Comparison of ENCODE assay signal across 20 mouse cellular contexts in the genomic region with DNA sequence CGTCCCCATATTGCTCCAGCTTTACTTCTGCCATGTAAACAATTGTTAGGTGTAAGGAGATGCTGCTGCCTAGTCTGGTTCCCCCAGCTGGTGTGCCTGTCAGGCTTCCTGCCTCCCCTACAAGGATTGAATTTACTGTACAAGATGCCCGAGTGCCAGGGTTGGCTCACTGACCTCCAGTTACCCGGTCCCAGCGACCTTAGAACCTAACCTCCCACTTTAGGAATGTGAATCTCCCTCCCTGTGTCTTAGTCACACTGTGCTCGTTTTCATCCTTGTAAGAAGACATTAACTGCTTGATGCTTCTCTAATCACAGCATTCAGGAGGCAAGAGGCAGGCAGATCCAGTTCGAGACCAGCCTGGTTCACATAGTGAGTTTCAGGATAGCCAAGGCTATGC. TPM values are rescaled to one million over a fixed set of nuclear protein-coding genes. Genes with fewer than 3 reads are reported as not detected.
A peak's percentile ranks its signal among the peaks of the same experiment; 100 is the strongest.
DNase-seq lines count a peak whose midpoint lies in the region; ATAC-seq and TF ChIP-seq lines count a peak whose summit lies in the region.
"Had no signal": no experiment of that assay in that cellular context is flagged by ENCODE, and none has a peak within 500 bp of the region (broad histone marks: within the 10 kb centered on the region; RNA-seq: fewer than 3 reads in every experiment).

No protein-coding gene starts in this region.

- peak in 1 of 2 experiments; percentile 17 for DNase-seq in heart, adult 2 months
- no peak for DNase-seq in heart, adult 8-10 months (ENCODE audit: low spot score)
- DNase-seq in Patski (ENCODE audit: low read depth, low spot score): no peak
- peak; percentile 48 for DNase-seq in kidney, adult 18-20 months
- peak; percentile 45 for DNase-seq in kidney, postnatal 10 days
- DNase-seq in spleen, adult 18-20 months: no peak
- DNase-seq in layer of hippocampus, adult 18-20 months (ENCODE audit: low spot score in 2 of 2): no peak
- DNase-seq in gastrocnemius, postnatal 4 days (ENCODE audit: low spot score in 2 of 2): no peak
- DNase-seq: adrenal gland, postnatal 10 days; cerebellum, adult 2 months; lung, postnatal 10 days; thymus, postnatal 25 days had no signal

- H3K27ac ChIP-seq in heart, adult 2 months: peak overlapping the region; percentile 71
- H3K27ac ChIP-seq: embryonic facial prominence, embryonic 13.5 days; forebrain, embryonic 10.5 days; hindbrain, embryonic 12.5 days; intestine, embryonic 15.5 days; liver, embryonic 15.5 days; neural tube, embryonic 13.5 days had no signal

- TF ChIP-seq POLR2A in heart, adult 2 months (IDR thresholded peaks at IDR 0.05; ENCODE audit: insufficient read depth, low read depth, low read length): no peak

- in situ Hi-C loops in Patski (cut with MboI; ENCODE audit: low pct_unique_long_range_greater_than_20kb): no loop called here

- POLR2A ChIA-PET in Patski (lab: Charles Lee): no interaction called here

- peak overlapping the region; percentile 11; the same call in 1 of the 2 replicates for H3K9ac ChIP-seq in heart, adult 2 months (ENCODE audit: low read depth, low read length)
- H3K9ac ChIP-seq: embryonic facial prominence, embryonic 13.5 days; hindbrain, embryonic 12.5 days; intestine, embryonic 15.5 days; liver, embryonic 15.5 days; neural tube, embryonic 13.5 days had no signal

- CTCF ChIA-PET in Patski (lab: Charles Lee): no interaction called here

- peaks cover 3% of the 10 kb centered on the region for H3K79me2 ChIP-seq in heart, adult 2 months (replicated peaks; ENCODE audit: control insufficient read depth, insufficient read depth, low read length)

- TF ChIP-seq CTCF in heart, adult 2 months (IDR thresholded peaks at IDR 0.05): no peak
- TF ChIP-seq CTCF in Patski (IDR thresholded peaks at IDR 0.05): no peak

- 47% methylated on average over 6 of the region's 6 CpGs for WGBS in heart, adult 2 months

- no peak for TF ChIP-seq EP300 in heart, adult 2 months (IDR thresholded peaks at IDR 0.05; ENCODE audit: insufficient read depth, low read depth, low read length)

- intact Hi-C loops in heart, adult 2 months (cut with DNase I): loop anchor here (2.0 to 5.0 kb wide), 3 partner anchors 41 to 188 kb away; no protein-coding TSS in a partner anchor

- peaks cover 64% of the 10 kb centered on the region for H3K36me3 ChIP-seq in heart, adult 2 months (ENCODE audit: control insufficient read depth, insufficient read depth, low read length)
- H3K36me3 ChIP-seq: G1E; liver, embryonic 15.5 days had no signal

- peaks cover 40% of the 10 kb centered on the region for H3K4me1 ChIP-seq in heart, adult 2 months (ENCODE audit: control insufficient read depth, insufficient read depth, low read length)
- H3K4me1 ChIP-seq: liver, embryonic 15.5 days had no signal

- no peak overlapping the region for H3K4me3 ChIP-seq in heart, adult 2 months
- H3K4me3 ChIP-seq: embryonic facial prominence, embryonic 13.5 days; forebrain, embryonic 10.5 days; hindbrain, embryonic 12.5 days; intestine, embryonic 15.5 days; liver, embryonic 15.5 days; neural tube, embryonic 13.5 days had no signal

- no peaks in the 10 kb centered on the region for H3K27me3 ChIP-seq in heart, adult 2 months (ENCODE audit: control insufficient read depth, insufficient read depth, low read length)
- H3K27me3 ChIP-seq in Patski: no peaks in the 10 kb centered on the region
- H3K27me3 ChIP-seq: embryonic facial prominence, embryonic 13.5 days; hindbrain, embryonic 12.5 days; intestine, embryonic 15.5 days; liver, embryonic 15.5 days; neural tube, embryonic 13.5 days had no signal

- peak; percentile 44 for ATAC-seq in Patski
- ATAC-seq: intestine, embryonic 15.5 days had no signal

RNA-seq across cellular contexts. Expression of a gene that starts 54.9 kb away (rescaled TPM):
- total RNA-seq in heart, adult 2 months (2021): under 1 TPM; 0.13 to 0.27 TPM
- polyA plus RNA-seq in heart, adult 2 months (2012; rRNA removed): 0.29 and 0.31 TPM in 2 replicates
- under 1 TPM; 0.09 to 0.25 (median 0.18) TPM for total RNA-seq in heart, adult 8-10 months (2022)
- polyA plus RNA-seq in Patski (2021): 0.04 TPM
- total RNA-seq in layer of hippocampus, adult 18-20 months (2021): under 1 TPM; 0.25 to 0.33 TPM
- not detected for total RNA-seq in gastrocnemius, postnatal 4 days (2021)
- total RNA-seq: granulocyte monocyte progenitor cell, adult 5-6 weeks had no signal
- polyA plus RNA-seq: forebrain, embryonic 10.5 days; G1E had no signal

Comparison
In these comparisons a context has a peak if more than half of its experiments do, and no peak if none do; other contexts are left out.
1. DNase-seq: peak in kidney, adult 18-20 months (single experiment) and kidney, postnatal 10 days (single experiment); none in heart, adult 8-10 months (single experiment), Patski (single experiment), spleen, adult 18-20 months (0 of 2), layer of hippocampus, adult 18-20 months (0 of 2) and gastrocnemius, postnatal 4 days (0 of 2).